Mouse (Mus musculus): ENCODE measurements around the gene Spen.

The Spen gene

GRCm38 (mm10) chr4:141443641-141444429 is 94.6 kb downstream of the Spen start:
- DNase-seq, result no peak

GRCm38 (mm10) chr4:141440877-141441276 is 97.5 kb downstream of the Spen start:
- no peak for DNase-seq

GRCm38 (mm10) chr4:141439083-141439803 is 99.2 kb downstream of the Spen start:
- no peak for DNase-seq

GRCm38 (mm10) chr4:141435974-141436373 is 102.4 kb downstream of the Spen start, which contains the start of gene Srarp:
Gene Srarp (minus strand): TSS chr4:141436105.
- DNase-seq, result no peak

GRCm38 (mm10) chr4:141433191-141433590 is 105.2 kb downstream of the Spen start:
- DNase-seq, result no peak

GRCm38 (mm10) chr4:141432666-141433065 is 105.7 kb downstream of the Spen start:
- DNase-seq, result no peak

- peak; percentile 69 for DNase-seq
Observed at GRCm38 (mm10) chr4:141430997-141431396, 107.4 kb downstream of the Spen start.

- DNase-seq, result no peak
Observed at GRCm38 (mm10) chr4:141429847-141430246, 108.5 kb downstream of the Spen start.

GRCm38 (mm10) chr4:141429381-141429780 is 109.0 kb downstream of the Spen start:
- DNase-seq, result no peak

- no peak for DNase-seq
Observed at GRCm38 (mm10) chr4:141427921-141428320, 110.5 kb downstream of the Spen start.

GRCm38 (mm10) chr4:141426796-141427745 is 111.3 kb downstream of the Spen start:
- DNase-seq, result no peak

GRCm38 (mm10) chr4:141425484-141426479 is 112.6 kb downstream of the Spen start:
- DNase-seq, result no peak

- no peak for DNase-seq
Observed at GRCm38 (mm10) chr4:141423691-141424431, 114.5 kb downstream of the Spen start.

GRCm38 (mm10) chr4:141423288-141423687 is 115.1 kb downstream of the Spen start:
- no peak for DNase-seq

GRCm38 (mm10) chr4:141422841-141423240 is 115.6 kb downstream of the Spen start:
- no peak for DNase-seq

- no peak for DNase-seq
Observed at GRCm38 (mm10) chr4:141421423-141421822, 117.0 kb downstream of the Spen start.

- no peak for DNase-seq
Observed at GRCm38 (mm10) chr4:141420886-141421285, 117.5 kb downstream of the Spen start.

- DNase-seq, result no peak
Observed at GRCm38 (mm10) chr4:141420192-141420829, 118.1 kb downstream of the Spen start, which contains the start of gene Hspb7. Gene Hspb7 (plus strand): TSS chr4:141420779.

- no peak for DNase-seq
Observed at GRCm38 (mm10) chr4:141419398-141420191, 118.8 kb downstream of the Spen start.
